Mouse (Mus musculus): Measurements from ENCODE around the gene Erc2. TPM values are rescaled to one million over a fixed set of nuclear protein-coding genes. Genes with fewer than 3 reads are reported as not detected.
A peak's percentile ranks its signal among the peaks of the same experiment; 100 is the strongest.
"Not testable (repeated sequence)": the region's sequence is repeated elsewhere in the genome, so short reads cannot be mapped to it uniquely, and the experiment has no call there.

Gene Erc2
- polyA plus RNA-seq (2012; rRNA removed) (0.52 and 0.69 TPM in 2 replicates), polyA plus RNA-seq (2014; fragmentation: Nextera tagmentation; extraction: Ambion mirVana) (0.52 and 0.99 TPM in 2 replicates)

GRCm38 (mm10) chr14:27622176-27622922, at the start of gene Erc2:
Erc2 (plus strand) TSS chr14:27622428.
- H3K9me3 ChIP-seq (ENCODE audit: control insufficient read depth, low read length) = no peaks in the 10 kb centered on the region
- no peaks in the 10 kb centered on the region for H3K36me3 ChIP-seq (replicated peaks; ENCODE audit: control insufficient read depth, insufficient read depth, low read depth)
- peaks cover 17% of the 10 kb centered on the region for H3K27me3 ChIP-seq (ENCODE audit: control insufficient read depth, insufficient read depth, low read length)
- H3K4me2 ChIP-seq (ENCODE audit: low read depth) = peak within 1 kb of the TSS; percentile 59
- no peak within 1 kb of the TSS for H3K9ac ChIP-seq (replicated peaks)
- TF ChIP-seq EP300 (IDR thresholded peaks at IDR 0.05; ENCODE audit: low read depth) (no peak), CTCF (IDR thresholded peaks at IDR 0.05; ENCODE audit: low read depth) (peak; percentile 51)
- no peaks in the 10 kb centered on the region for H3K4me1 ChIP-seq (replicated peaks; ENCODE audit: control insufficient read depth in 2 of 2, insufficient read depth in 2 of 2, low read length in 1 of 2)
- H3K27ac ChIP-seq = no peak within 1 kb of the TSS
- ATAC-seq (ENCODE audit: insufficient read depth) = peak; percentile 35
- peak within 1 kb of the TSS; percentile 36 to 53 for H3K4me3 ChIP-seq (ENCODE audit: insufficient read depth in 1 of 2, low read depth in 2 of 2, low read length in 2 of 2)
- DNase-seq (ENCODE audit: low read depth in 3 of 3, low spot score in 3 of 3) = no peak
- WGBS (ENCODE audit: insufficient replicate concordance) = 1% methylated on average over 74 of the region's 78 CpGs

DNA sequence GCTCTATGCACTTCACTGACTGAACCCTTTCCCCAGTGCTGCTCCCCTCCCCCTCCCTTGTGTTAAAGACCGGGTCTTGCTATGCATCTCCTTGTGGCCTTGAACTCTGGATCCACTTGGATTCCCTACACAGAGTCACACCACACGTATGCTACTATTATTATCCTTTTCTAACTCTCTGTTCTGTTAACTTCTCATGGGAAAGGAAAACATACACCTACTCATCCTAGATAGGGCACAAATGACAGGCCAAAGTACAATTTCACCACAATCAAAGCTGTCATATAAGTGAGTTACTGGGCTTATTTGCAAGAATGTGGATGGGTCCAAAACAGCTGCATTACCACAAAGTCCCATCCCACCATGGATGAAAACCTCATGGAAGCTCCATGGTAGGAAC, 43.8 kb upstream of the Erc2 start:
- ATAC-seq (ENCODE audit: insufficient read depth) = no peak
- 53% methylated on average over 2 of the region's 2 CpGs for WGBS (ENCODE audit: insufficient replicate concordance)
- no peak overlapping the region for H3K4me2 ChIP-seq (ENCODE audit: low read depth)

DNA sequence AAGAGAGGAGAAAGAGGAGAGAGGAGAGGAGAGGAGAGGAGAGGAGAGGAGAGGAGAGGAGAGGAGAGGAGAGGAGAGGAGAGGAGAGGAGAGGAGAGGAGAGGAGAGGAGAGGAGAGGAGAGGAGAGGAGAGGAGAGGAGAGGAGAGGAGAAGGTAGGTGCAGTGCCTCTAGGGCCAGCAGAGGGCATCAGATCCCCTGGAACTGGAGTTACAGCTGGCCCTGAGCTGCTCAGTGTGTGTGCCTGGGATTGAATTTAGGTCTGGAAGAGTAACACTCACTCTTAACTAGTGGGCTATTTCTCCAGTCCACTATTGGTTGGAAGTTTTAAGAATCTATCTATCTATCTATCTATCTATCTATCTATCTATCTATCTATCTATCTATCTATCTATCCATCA, 32.6 kb upstream of the Erc2 start:
- H3K27me3 ChIP-seq (ENCODE audit: control insufficient read depth, insufficient read depth, low read length); H3K4me2 ChIP-seq (ENCODE audit: low read depth); H3K4me3 ChIP-seq (ENCODE audit: insufficient read depth in 1 of 2, low read depth in 2 of 2, low read length in 2 of 2); H3K9ac ChIP-seq (replicated peaks); H3K9me3 ChIP-seq (ENCODE audit: control insufficient read depth, low read length); DNase-seq (ENCODE audit: low read depth in 3 of 3, low spot score in 3 of 3); H3K36me3 ChIP-seq (replicated peaks; ENCODE audit: control insufficient read depth, insufficient read depth, low read depth); H3K4me1 ChIP-seq (replicated peaks; ENCODE audit: control insufficient read depth in 2 of 2, insufficient read depth in 2 of 2, low read length in 1 of 2); ATAC-seq (ENCODE audit: insufficient read depth); H3K27ac ChIP-seq: not testable (repeated sequence)

More for the DNA sequence above, 43.8 kb upstream of the Erc2 start:
- H3K9me3 ChIP-seq (ENCODE audit: control insufficient read depth, low read length) = no peaks in the 10 kb centered on the region
- no peak for TF ChIP-seq CTCF (IDR thresholded peaks at IDR 0.05; ENCODE audit: low read depth)
- no peak for TF ChIP-seq EP300 (IDR thresholded peaks at IDR 0.05; ENCODE audit: low read depth)
- H3K4me3 ChIP-seq (ENCODE audit: insufficient read depth in 1 of 2, low read depth in 2 of 2, low read length in 2 of 2) = no peak overlapping the region
- H3K9ac ChIP-seq (replicated peaks) = no peak overlapping the region
- no peak for DNase-seq (ENCODE audit: low read depth in 3 of 3, low spot score in 3 of 3)
- H3K27me3 ChIP-seq (ENCODE audit: control insufficient read depth, insufficient read depth, low read length) = no peaks in the 10 kb centered on the region
- no peak overlapping the region for H3K27ac ChIP-seq
- no peaks in the 10 kb centered on the region for H3K4me1 ChIP-seq (replicated peaks; ENCODE audit: control insufficient read depth in 2 of 2, insufficient read depth in 2 of 2, low read length in 1 of 2)
- no peaks in the 10 kb centered on the region for H3K36me3 ChIP-seq (replicated peaks; ENCODE audit: control insufficient read depth, insufficient read depth, low read depth)

DNA sequence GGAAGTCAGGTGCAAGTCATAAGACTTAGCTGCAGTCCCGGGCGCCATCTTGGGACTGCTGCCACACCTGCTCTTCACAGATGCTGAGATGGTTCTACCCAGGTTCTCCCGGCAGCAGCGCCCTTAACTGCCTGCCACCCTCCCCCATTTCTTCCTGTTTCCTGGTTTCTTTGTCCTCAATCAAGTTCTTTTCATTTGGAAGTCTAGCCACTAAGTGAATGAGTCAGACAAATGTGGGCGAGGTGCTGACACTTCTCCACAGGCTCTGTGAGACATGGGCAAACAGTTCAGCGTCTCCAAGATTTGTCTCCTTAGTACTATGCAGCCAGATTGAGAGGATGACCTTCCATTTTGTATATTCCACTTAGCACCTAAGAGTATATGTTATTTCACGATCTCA, 30.1 kb upstream of the Erc2 start:
- DNase-seq (ENCODE audit: low read depth in 3 of 3, low spot score in 3 of 3) = no peak
- Histone ChIP-seq H3K4me1 (replicated peaks; ENCODE audit: control insufficient read depth in 2 of 2, insufficient read depth in 2 of 2, low read length in 1 of 2) (no peaks in the 10 kb centered on the region), H3K27me3 (ENCODE audit: control insufficient read depth, insufficient read depth, low read length) (no peaks in the 10 kb centered on the region), H3K4me2 (ENCODE audit: low read depth) (no peak overlapping the region), H3K9ac (replicated peaks) (no peak overlapping the region), H3K9me3 (ENCODE audit: control insufficient read depth, low read length) (no peaks in the 10 kb centered on the region), H3K36me3 (replicated peaks; ENCODE audit: control insufficient read depth, insufficient read depth, low read depth) (no peaks in the 10 kb centered on the region), H3K27ac (no peak overlapping the region), H3K4me3 (ENCODE audit: insufficient read depth in 1 of 2, low read depth in 2 of 2, low read length in 2 of 2) (no peak overlapping the region)
- WGBS (ENCODE audit: insufficient replicate concordance) = 51% methylated on average over 7 of the region's 7 CpGs
- TF ChIP-seq EP300 (IDR thresholded peaks at IDR 0.05; ENCODE audit: low read depth) = no peak
- no peak for TF ChIP-seq CTCF (IDR thresholded peaks at IDR 0.05; ENCODE audit: low read depth)
- no peak for ATAC-seq (ENCODE audit: insufficient read depth)

DNA sequence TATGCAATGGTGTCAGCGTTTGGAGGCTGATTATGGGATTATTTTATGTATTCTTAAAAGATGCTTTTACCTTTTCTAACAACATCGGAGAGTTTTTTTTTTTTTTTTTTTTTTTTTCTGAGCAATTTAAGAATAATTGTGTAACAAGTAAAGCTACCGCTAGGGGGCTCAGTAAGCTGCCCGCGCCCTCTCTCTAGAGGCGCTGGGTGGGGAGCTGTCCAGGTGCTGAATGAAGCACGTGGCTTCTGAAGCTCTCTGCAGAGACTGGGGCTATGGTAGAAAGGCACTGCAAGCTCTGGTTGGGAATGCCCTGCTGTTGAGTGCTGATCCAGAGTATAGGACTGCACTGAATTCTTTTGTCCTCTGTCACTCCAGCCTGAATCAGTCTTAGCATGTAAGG, 26.0 kb upstream of the Erc2 start:
- DNase-seq (ENCODE audit: low read depth in 3 of 3, low spot score in 3 of 3) = peak; percentile 44 to 52 (median 45)
- Histone ChIP-seq H3K4me3 (ENCODE audit: insufficient read depth in 1 of 2, low read depth in 2 of 2, low read length in 2 of 2) (no peak overlapping the region), H3K9ac (replicated peaks) (no peak overlapping the region), H3K4me1 (replicated peaks; ENCODE audit: control insufficient read depth in 2 of 2, insufficient read depth in 2 of 2, low read length in 1 of 2) (no peaks in the 10 kb centered on the region), H3K36me3 (replicated peaks; ENCODE audit: control insufficient read depth, insufficient read depth, low read depth) (no peaks in the 10 kb centered on the region), H3K4me2 (ENCODE audit: low read depth) (no peak overlapping the region), H3K9me3 (ENCODE audit: control insufficient read depth, low read length) (no peaks in the 10 kb centered on the region), H3K27me3 (ENCODE audit: control insufficient read depth, insufficient read depth, low read length) (no peaks in the 10 kb centered on the region), H3K27ac (no peak overlapping the region)
- ATAC-seq (ENCODE audit: insufficient read depth) = no peak
- TF ChIP-seq CTCF (IDR thresholded peaks at IDR 0.05; ENCODE audit: low read depth) (peak; percentile 73), EP300 (IDR thresholded peaks at IDR 0.05; ENCODE audit: low read depth) (no peak)
- 3% methylated on average over 7 of the region's 7 CpGs for WGBS (ENCODE audit: insufficient replicate concordance)

All from liver, embryonic 14.5 days (tissue).